Mouse (Mus musculus) heart, postnatal 0 days (tissue): ENCODE data around the gene Begain.

Experiments used
- CTCF ChIP-seq: IDR thresholded peaks from 2 replicates; pipeline ENCODE4 v1.5.1; 2016; ENCODE audit warnings: antibody characterized with exemption, control low read depth, low read depth
- EP300 ChIP-seq: IDR thresholded peaks from 2 replicates; pipeline ENCODE4 v1.6.1; 2016; ENCODE audit warnings: antibody characterized with exemption, low read depth

GRCm38 (mm10) chr12:109023780-109024179 is 44.2 kb downstream of the Begain start:
- TF ChIP-seq CTCF = peak; percentile 16; the same call in 1 of the 2 replicates
- TF ChIP-seq EP300 = no peak
